8 mouse cellular contexts compared by ENCODE assay signal in genomic region chr4:85205636-85206211, GRCm38 (mm10). TPM values are rescaled to one million over a fixed set of nuclear protein-coding genes. Genes with fewer than 3 reads are reported as not detected.
DNase-seq lines count a peak whose midpoint lies in the region; ATAC-seq and TF ChIP-seq lines count a peak whose summit lies in the region.

No protein-coding gene starts in this region.

- peak; percentile 7 for DNase-seq in thymus, postnatal 4 days
- DNase-seq in thymus, postnatal 25 days, result no peak
- DNase-seq in heart, postnatal 4 days, result peak; percentile 14
- DNase-seq in left cerebral cortex, adult 18-20 months (ENCODE audit: low spot score in 2 of 2), result peak; percentile 44 to 64
- DNase-seq in adipocyte (ENCODE audit: low spot score), result no peak

- H3K9ac ChIP-seq in midbrain, embryonic 15.5 days, result peak overlapping the region; percentile 73

- H3K4me1 ChIP-seq in cortical plate, adult 2 months (ENCODE audit: control insufficient read depth, insufficient read depth, low read length), result peaks cover 6% of the 10 kb centered on the region; the same call in 1 of the 2 replicates
- H3K4me1 ChIP-seq in midbrain, embryonic 15.5 days, result peaks cover 12% of the 10 kb centered on the region; the same call in 1 of the 2 replicates
- peaks cover 8% of the 10 kb centered on the region for H3K4me1 ChIP-seq in testis, adult 2 months (ENCODE audit: control insufficient read depth, insufficient read depth, low read length)

- no peak for TF ChIP-seq POLR2A in cortical plate, adult 2 months (IDR thresholded peaks at IDR 0.05; ENCODE audit: extremely low read depth, insufficient read depth, low read length)
- no peak for TF ChIP-seq POLR2A in testis, adult 2 months (IDR thresholded peaks at IDR 0.05; ENCODE audit: control insufficient read depth, low read depth, low read length)

- peaks cover 11% of the 10 kb centered on the region for H3K27me3 ChIP-seq in midbrain, embryonic 15.5 days (replicated peaks)
- no peaks in the 10 kb centered on the region for H3K27me3 ChIP-seq in testis, adult 2 months (ENCODE audit: control insufficient read depth, insufficient read depth, low read length)

- under 1% methylated on average over 43 of the region's 43 CpGs for WGBS in midbrain, embryonic 15.5 days

- peak overlapping the region; percentile 98 for H3K4me2 ChIP-seq in midbrain, embryonic 15.5 days

- no peaks in the 10 kb centered on the region for H3K36me3 ChIP-seq in midbrain, embryonic 15.5 days (replicated peaks)
- H3K36me3 ChIP-seq in testis, adult 2 months (ENCODE audit: control insufficient read depth, insufficient read depth, low read length), result no peaks in the 10 kb centered on the region

- peak overlapping the region; percentile 100 for H3K27ac ChIP-seq in cortical plate, adult 2 months (ENCODE audit: insufficient read depth, low read length)
- H3K27ac ChIP-seq in midbrain, embryonic 15.5 days, result peak overlapping the region; percentile 87
- peak overlapping the region; percentile 59 for H3K27ac ChIP-seq in testis, adult 2 months (ENCODE audit: control insufficient read depth, insufficient read depth, low read depth, low read length)

- peak; percentile 84 for ATAC-seq in midbrain, embryonic 15.5 days (replicated peaks)

- peak overlapping the region; percentile 97 for H3K4me3 ChIP-seq in cortical plate, adult 2 months (ENCODE audit: insufficient read depth, low read length)
- peak overlapping the region; percentile 61 for H3K4me3 ChIP-seq in midbrain, embryonic 15.5 days
- peak overlapping the region; percentile 79 for H3K4me3 ChIP-seq in testis, adult 2 months (ENCODE audit: control insufficient read depth, low read depth, low read length)

- no peak for TF ChIP-seq CTCF in cortical plate, adult 2 months (IDR thresholded peaks at IDR 0.05; ENCODE audit: extremely low read depth, insufficient read depth, low read length)
- TF ChIP-seq CTCF in testis, adult 2 months (IDR thresholded peaks at IDR 0.05; ENCODE audit: control insufficient read depth, insufficient read depth, insufficient replicate concordance, low read depth, low read length), result no peak

- H3K9me3 ChIP-seq in midbrain, embryonic 15.5 days, result no peaks in the 10 kb centered on the region

RNA-seq across cellular contexts. Expression of gene Sh3gl2, which starts 0.8 kb away (rescaled TPM):
- 236 and 244 TPM in 2 replicates for polyA plus RNA-seq in cortical plate, adult 2 months (2012; rRNA removed)
- total RNA-seq in heart, postnatal 4 days (2021), result 1 to 10 TPM; 1.1 to 1.7 TPM
- 100 to 1,000 TPM; 252 to 272 TPM for total RNA-seq in left cerebral cortex, adult 18-20 months (2021)
- 85.8 and 86.1 TPM in 2 replicates for polyA plus RNA-seq in midbrain, embryonic 15.5 days (2015; fragmentation: Nextera tagmentation; extraction: Ambion mirVana)
- polyA plus RNA-seq in testis, adult 2 months (2012; rRNA removed), result 12.0 and 15.4 TPM in 2 replicates

Comparison
In these comparisons a context has a peak if more than half of its experiments do, and no peak if none do; other contexts are left out.
1. DNase-seq: peak in thymus, postnatal 4 days (single experiment), heart, postnatal 4 days (single experiment) and left cerebral cortex, adult 18-20 months (2 of 2); none in thymus, postnatal 25 days (single experiment) and adipocyte (single experiment).
2. Peak in every context shown above with its lines, with median percentiles within 50 percentile points of each other: H3K27ac ChIP-seq and H3K4me3 ChIP-seq.